Mouse (Mus musculus) small intestine, adult 2 months (tissue): Measurements from ENCODE around the gene Flrt3. TPM values are rescaled to one million over a fixed set of nuclear protein-coding genes. Genes with fewer than 3 reads are reported as not detected.

Experiments
- H3K27ac ChIP-seq: fragments of 200-500 bp; 2 replicates; pipeline ENCODE4 v1.5.1; 2012; ENCODE audit warnings: low read depth, low read length, control low read depth, inconsistent platforms; ENCODE audit not compliant: insufficient read depth
- H3K27me3 ChIP-seq: fragments of 200-500 bp; 2 replicates; pipeline ENCODE4 v1.6.1; 2012; ENCODE audit warnings: mild to moderate bottlenecking, moderate library complexity, low read length, inconsistent platforms; ENCODE audit not compliant: control insufficient read depth, insufficient read depth
- H3K36me3 ChIP-seq: fragments of 200-500 bp; 2 replicates; pipeline ENCODE4 v1.6.1; 2012; ENCODE audit warnings: mild to moderate bottlenecking, low read length, control low read depth, inconsistent platforms; ENCODE audit not compliant: control insufficient read depth, insufficient read depth
- H3K4me1 ChIP-seq: fragments of 200-500 bp; 2 replicates; pipeline ENCODE4 v1.6.1; 2012; ENCODE audit warnings: low read length, inconsistent platforms, mixed read lengths; ENCODE audit not compliant: control insufficient read depth, insufficient read depth, insufficient read length
- H3K4me3 ChIP-seq: fragments of 200-500 bp; 2 replicates; pipeline ENCODE4 v1.5.1; 2012; ENCODE audit warnings: low read depth, mild to moderate bottlenecking, control low read depth, inconsistent platforms, low read length, moderate library complexity
- CTCF ChIP-seq: fragments of 200-500 bp; IDR thresholded peaks from 2 replicates; pipeline ENCODE4 v1.5.1; 2012; ENCODE audit warnings: low read depth, mild to moderate bottlenecking, control low read depth, inconsistent platforms, low read length, moderate library complexity, mixed read lengths; ENCODE audit not compliant: insufficient replicate concordance, insufficient read length; ENCODE audit errors: extremely low read depth
- POLR2A ChIP-seq: fragments of 200-500 bp; IDR thresholded peaks from 2 replicates; pipeline ENCODE4 v1.6.1; 2012; ENCODE audit warnings: low read depth, mild to moderate bottlenecking, control low read depth, inconsistent platforms, low read length, moderate library complexity
- WGBS: fragments of 180-500 bp; shearing (Covaris S2); methylation state at CpG from one replicate; pipeline ENCODE4 v1.1.7; 2018; 5-methylcytosine and 5-hydroxymethylcytosine counted together
- polyA plus RNA-seq: library from polyadenylated mRNA; depleted of rRNA; stranded (reverse); fragments of >200 nt; gene quantifications from 2 replicates; pipeline ENCODE4 v1.2.3, GENCODE M21; 2012

The Flrt3 gene
- polyA plus RNA-seq, 1 experiment, result 2.0 TPM

GRCm38 (mm10) chr2:140698585-140698984 is 27.3 kb upstream of the Flrt3 start:
- TF ChIP-seq POLR2A, result no peak
- TF ChIP-seq CTCF, result no peak
- Histone ChIP-seq H3K27ac (no peak overlapping the region), H3K4me1 (peaks cover 2% of the 10 kb centered on the region; the same call in 1 of the 2 replicates), H3K4me3 (no peak overlapping the region), H3K36me3 (no peaks in the 10 kb centered on the region), H3K27me3 (no peaks in the 10 kb centered on the region)
- WGBS, result 85% methylated on average over 3 of the region's 3 CpGs

DNA sequence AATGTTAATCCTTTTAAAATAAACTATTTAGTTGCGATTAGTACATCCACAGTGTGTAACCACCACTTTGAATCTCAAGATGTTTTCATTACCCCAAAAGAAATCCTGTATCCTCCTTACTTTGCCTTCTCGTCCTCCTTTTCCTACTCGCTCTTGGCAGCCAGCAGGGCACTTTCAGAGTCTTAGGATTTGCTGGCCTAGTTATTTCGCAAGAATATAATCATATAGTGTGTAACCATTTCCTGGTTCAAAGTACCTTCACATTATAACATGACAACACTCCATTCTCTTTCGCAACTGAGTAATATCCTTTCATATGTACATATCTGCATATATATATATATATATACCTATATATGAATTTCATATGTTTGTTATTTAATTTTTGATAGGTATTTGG is 22.6 kb upstream of the Flrt3 start:
- H3K27ac ChIP-seq, result peak overlapping the region; percentile 91
- H3K4me3 ChIP-seq, result no peak overlapping the region
- H3K4me1 ChIP-seq, result peaks cover 6% of the 10 kb centered on the region; the same call in 1 of the 2 replicates
- 27% methylated on average over 5 of the region's 5 CpGs for WGBS
- no peaks in the 10 kb centered on the region for H3K36me3 ChIP-seq
- TF ChIP-seq POLR2A (no peak), CTCF (no peak)
- H3K27me3 ChIP-seq, result no peaks in the 10 kb centered on the region

DNA sequence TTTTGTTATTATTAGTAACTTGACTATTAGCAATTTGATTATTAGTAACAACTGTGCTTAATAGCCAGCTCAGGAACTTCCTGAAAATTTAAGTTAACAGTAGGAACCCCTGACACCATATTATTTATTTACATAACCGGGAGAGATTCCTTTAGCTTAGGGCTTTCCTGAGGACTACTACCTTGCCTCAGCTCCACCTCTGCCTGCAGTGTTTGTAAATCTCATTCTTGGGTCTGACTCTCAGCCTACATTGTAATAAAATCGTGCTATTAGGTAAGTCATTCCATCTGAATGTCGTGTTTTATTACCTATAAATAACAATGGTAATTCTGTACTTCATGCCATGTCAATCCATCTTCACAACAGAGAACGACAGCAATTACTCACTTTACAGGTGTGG is 21.2 kb upstream of the Flrt3 start:
- WGBS, result 26% methylated on average over 4 of the region's 4 CpGs
- TF ChIP-seq CTCF (no peak), POLR2A (no peak)
- H3K36me3 ChIP-seq, result no peaks in the 10 kb centered on the region

GRCm38 (mm10) chr2:140691403-140691802 is 20.1 kb upstream of the Flrt3 start:
- H3K4me1 ChIP-seq, result peaks cover 6% of the 10 kb centered on the region; the same call in 1 of the 2 replicates
- WGBS, result 30% methylated on average over 1 of the region's 1 CpGs
- no peak overlapping the region for H3K4me3 ChIP-seq
- no peak for TF ChIP-seq CTCF
- no peak for TF ChIP-seq POLR2A
- H3K36me3 ChIP-seq, result no peaks in the 10 kb centered on the region
- H3K27me3 ChIP-seq, result no peaks in the 10 kb centered on the region
- no peak overlapping the region for H3K27ac ChIP-seq

More for the DNA sequence above, 21.2 kb upstream of the Flrt3 start:
- H3K27me3 ChIP-seq, result no peaks in the 10 kb centered on the region
- H3K4me3 ChIP-seq, result no peak overlapping the region
- H3K27ac ChIP-seq, result no peak overlapping the region
- peaks cover 6% of the 10 kb centered on the region; the same call in 1 of the 2 replicates for H3K4me1 ChIP-seq

DNA sequence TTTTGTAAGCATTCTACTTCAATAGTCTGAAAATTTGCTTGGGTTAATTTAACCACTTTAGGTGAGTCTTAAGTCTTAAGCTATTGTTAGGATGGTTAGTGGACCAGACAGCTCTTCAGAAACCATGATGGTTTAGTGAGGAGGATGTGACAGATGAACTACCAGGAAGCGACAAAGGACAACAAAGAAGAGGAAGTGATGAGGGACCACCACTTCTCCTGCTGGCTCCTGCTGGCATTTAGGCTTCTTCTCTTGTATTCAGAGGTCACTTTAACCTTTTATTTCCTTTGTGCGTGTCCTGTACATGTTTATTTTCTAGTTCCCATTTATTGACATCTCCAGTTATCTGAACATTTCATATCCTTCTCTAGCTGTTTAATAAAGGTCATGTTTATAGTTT is 19.6 kb upstream of the Flrt3 start:
- no peak for TF ChIP-seq POLR2A
- TF ChIP-seq CTCF, result no peak
- Histone ChIP-seq H3K27ac (no peak overlapping the region), H3K36me3 (no peaks in the 10 kb centered on the region), H3K4me1 (peaks cover 6% of the 10 kb centered on the region; the same call in 1 of the 2 replicates), H3K4me3 (no peak overlapping the region), H3K27me3 (no peaks in the 10 kb centered on the region)
- WGBS, result 78% methylated on average over 2 of the region's 2 CpGs

- 68% methylated on average over 3 of the region's 3 CpGs for WGBS
- Histone ChIP-seq H3K27me3 (no peaks in the 10 kb centered on the region), H3K4me3 (no peak overlapping the region), H3K36me3 (no peaks in the 10 kb centered on the region), H3K4me1 (no peaks in the 10 kb centered on the region), H3K27ac (no peak overlapping the region)
- TF ChIP-seq CTCF, result no peak
- no peak for TF ChIP-seq POLR2A
These were observed 5.5 kb upstream of the Flrt3 start for GRCm38 (mm10) chr2:140676728-140677127.

DNA sequence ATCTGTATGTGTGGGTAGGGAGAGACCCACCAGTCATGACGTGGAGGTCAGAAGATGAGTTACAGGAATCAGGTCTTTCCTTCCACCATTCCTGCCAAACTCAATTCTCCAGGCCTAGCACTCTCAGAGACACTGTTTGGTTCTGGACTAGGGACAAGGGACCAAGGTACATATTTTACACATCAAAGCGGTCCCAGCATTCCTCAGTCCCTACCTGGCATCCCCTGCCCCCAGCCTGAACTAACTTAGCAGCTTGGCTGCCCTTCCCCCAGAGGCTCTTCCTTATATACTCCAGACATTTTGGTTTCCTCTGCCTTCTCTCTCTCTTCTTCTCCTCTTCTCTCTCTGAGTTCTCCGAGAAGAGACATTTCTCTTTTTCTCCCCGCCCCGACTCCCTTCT is 2.2 kb upstream of the Flrt3 start:
- TF ChIP-seq CTCF, result no peak
- H3K36me3 ChIP-seq, result no peaks in the 10 kb centered on the region
- no peaks in the 10 kb centered on the region for H3K4me1 ChIP-seq
- H3K4me3 ChIP-seq, result no peak overlapping the region
- no peak overlapping the region for H3K27ac ChIP-seq
- no peaks in the 10 kb centered on the region for H3K27me3 ChIP-seq
- 91% methylated on average over 5 of the region's 5 CpGs for WGBS

GRCm38 (mm10) chr2:140670457-140670856 is 812 bp downstream of the Flrt3 start:
- H3K4me3 ChIP-seq, result peak overlapping the region; percentile 78
- no peaks in the 10 kb centered on the region for H3K27me3 ChIP-seq
- peak overlapping the region; percentile 62 for H3K27ac ChIP-seq
- peaks cover 2% of the 10 kb centered on the region; the same call in 1 of the 2 replicates for H3K4me1 ChIP-seq
- TF ChIP-seq POLR2A (no peak), CTCF (no peak)
- WGBS, result 2% methylated on average over 12 of the region's 12 CpGs
- H3K36me3 ChIP-seq, result 0 out of 2 replicates have a peak, but pooled peaks cover 2% of the 10 kb centered on the region
